Mouse (Mus musculus) induced T-regulatory cell, adult 2 months (primary cell): Measurements from ENCODE around the gene Sfn.
A peak's percentile ranks its signal among the peaks of the same experiment; 100 is the strongest.
"Not testable (repeated sequence)": the region's sequence is repeated elsewhere in the genome, so short reads cannot be mapped to it uniquely, and the experiment has no call there.

Experiments
- DNase-seq: peaks from one replicate; pipeline ENCODE4 v3.0.0-alpha.2; 2012; ENCODE audit warnings: low read depth

Sfn gene

DNA sequence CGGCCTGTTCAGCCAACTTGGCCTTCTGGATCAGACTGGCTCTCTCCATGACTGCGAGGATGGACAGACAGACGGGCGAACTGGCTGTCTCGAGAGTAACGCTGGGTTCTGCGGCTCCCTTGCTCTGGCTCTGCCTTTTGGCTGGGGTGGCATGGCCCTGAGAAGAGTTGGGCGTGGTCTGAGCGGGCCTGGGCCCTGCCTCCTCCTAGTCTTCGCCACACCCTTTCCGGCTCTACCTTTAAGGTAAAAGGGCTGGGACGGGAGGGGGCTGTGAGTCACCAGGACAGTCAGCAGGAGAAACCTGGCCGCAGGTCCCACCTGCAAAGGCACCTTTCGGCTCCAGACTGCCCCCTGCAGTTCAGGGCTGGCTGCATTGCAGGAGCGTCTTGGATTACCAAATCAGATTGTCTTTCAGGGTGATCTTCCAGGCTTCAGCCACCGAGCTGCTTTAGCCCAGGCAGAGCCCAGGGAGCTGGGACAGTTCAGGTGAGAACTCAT lies at the start of gene Sfn:
Sfn (minus strand) TSS at position 448 of the 498 bp plus-strand sequence.
- peak; percentile 86 for DNase-seq

DNA sequence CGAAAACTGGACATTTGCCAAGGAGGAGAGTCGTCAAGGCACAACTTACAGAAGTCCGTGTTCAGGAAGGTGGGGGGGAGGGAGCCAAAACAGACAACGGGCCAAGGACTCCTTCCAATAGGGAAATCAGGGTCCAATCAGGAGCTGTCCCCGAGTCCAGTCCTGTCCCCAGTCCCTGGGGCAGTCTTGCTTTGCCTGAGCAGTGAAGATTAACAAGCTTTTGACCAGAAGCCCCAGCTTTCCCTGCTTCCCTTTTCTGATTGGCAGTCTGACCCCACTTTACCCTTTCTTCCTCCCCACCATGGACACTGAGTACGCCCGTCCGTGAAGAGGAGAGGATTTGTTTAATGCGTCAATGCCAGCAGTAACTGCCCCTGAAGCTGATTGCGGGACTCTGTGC lies 49.5 kb upstream of the Sfn start:
- no peak for DNase-seq

- DNase-seq: peak; percentile 95
Measured at GRCm38 (mm10) chr4:133649989-133650699, 48.2 kb upstream of the Sfn start, which contains the start of gene Zdhhc18. Zdhhc18 (minus strand) TSS chr4:133650154.

GRCm38 (mm10) chr4:133649464-133649863 lies 47.5 kb upstream of the Sfn start:
- DNase-seq: not testable (repeated sequence)

GRCm38 (mm10) chr4:133645680-133646079 lies 43.7 kb upstream of the Sfn start:
- DNase-seq: no peak

GRCm38 (mm10) chr4:133645195-133645594 lies 43.2 kb upstream of the Sfn start:
- DNase-seq: peak; percentile 44

- DNase-seq: no peak
Measured at GRCm38 (mm10) chr4:133634043-133634410, 32.1 kb upstream of the Sfn start.

- DNase-seq: peak; percentile 91
Measured at GRCm38 (mm10) chr4:133633332-133634042, 31.5 kb upstream of the Sfn start.

DNA sequence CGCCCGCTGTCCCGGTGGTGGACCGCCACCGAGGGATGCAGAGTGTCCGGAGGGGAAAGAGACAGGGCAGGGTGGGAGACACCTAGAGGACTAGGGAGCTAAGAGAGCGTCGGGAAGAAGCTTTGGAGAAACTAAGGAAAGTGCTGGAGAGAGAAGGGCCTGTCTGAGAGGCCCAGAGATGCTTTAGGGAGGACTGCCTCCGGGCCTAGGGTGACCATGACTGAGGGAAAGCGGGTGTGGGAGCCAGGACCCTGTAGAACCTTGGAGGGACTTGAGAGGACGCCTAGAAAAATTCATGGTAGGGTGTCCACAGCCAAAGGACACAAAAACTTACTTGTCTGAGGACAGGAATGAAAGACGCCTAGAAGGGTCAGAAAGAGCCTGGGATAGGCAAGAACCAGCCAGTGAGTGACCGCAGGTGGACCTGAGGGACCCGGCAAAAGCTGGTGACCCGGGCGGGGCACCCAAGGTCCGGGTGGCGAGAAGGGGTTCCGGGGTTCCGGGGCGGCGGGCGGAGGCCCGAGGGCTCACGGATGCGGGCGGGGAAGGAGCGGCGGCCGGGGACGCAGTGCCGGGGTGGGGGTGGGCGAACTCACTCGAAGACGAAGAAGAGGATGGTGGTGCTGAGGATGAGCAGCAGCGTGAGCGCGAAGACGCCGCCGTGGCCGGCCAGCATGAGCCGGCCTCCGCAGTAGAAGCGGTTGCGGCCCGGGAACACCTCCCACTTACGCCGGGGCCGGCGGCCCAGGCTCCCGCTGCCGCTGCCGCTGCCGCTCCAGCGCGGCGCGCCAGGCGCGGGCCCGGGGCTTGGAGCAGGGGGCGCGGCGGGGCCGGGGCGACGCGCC lies 30.7 kb upstream of the Sfn start:
- peak; percentile 67 for DNase-seq

DNA sequence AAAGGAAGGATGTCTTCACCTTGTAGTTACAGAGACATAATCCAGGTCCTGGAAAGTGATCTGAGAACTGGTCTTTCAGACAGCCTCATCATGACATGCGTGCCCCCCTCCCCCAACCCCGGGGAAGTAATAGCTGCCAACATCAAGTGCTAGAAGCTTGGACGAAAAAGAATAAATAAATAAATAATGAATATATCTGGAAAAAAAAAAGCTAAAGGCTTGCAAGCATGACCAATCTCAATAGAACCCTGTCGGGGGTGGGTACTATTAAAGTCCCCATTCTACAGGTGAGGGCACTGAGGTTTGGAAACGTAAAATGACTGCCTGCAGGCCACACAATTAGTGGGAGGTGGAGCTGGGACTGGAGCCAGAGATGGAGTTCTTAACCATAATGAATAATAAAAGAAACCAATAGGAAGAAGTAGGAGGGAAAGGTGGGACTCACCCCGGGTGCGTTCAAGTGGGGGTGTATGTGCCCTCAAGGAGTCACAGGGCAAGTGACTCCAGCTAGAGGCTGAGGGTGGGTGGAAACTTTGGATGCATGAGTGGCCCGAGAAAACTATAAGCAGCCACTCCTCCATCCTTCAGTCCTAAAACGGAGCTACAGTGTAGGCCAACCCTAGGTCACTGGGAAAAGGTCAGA lies 29.9 kb upstream of the Sfn start:
- DNase-seq: peak; percentile 70

DNA sequence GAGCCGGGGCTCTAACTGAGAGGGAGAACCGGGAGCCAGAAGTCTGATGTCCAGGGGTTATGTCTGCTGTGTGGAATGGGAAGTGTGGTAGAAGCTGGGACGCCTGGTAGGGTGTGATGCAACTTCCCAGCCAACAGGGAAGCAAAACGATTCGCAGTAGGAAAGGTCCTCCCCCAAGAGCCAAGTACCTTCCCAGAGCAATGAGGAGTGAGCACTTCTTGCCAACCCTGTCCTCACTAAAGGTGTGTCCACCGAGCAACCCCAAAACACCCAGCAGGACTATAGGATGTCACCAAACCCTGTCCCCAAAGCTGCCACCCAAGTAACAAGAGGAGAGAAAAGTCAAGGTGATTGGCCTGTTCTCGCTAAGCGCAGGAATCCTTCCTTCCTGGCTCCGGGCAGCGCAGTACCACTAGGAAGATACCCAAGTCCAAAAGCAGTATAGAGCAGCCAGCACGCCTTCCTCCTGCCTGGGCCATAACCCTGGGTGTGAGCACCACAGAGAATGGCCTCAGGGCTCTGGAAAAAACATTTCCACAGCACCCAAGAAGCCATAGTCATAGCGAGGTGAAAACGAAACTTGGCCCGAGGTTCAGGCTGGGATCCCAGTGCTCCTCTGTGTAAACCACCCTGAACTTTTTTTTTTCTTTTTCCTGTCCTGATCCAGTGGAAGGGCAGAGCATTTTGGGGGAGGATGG lies 29.3 kb upstream of the Sfn start:
- peak; percentile 82 for DNase-seq

- peak; percentile 49 for DNase-seq
Measured at GRCm38 (mm10) chr4:133630326-133630920, 28.5 kb upstream of the Sfn start.

DNA sequence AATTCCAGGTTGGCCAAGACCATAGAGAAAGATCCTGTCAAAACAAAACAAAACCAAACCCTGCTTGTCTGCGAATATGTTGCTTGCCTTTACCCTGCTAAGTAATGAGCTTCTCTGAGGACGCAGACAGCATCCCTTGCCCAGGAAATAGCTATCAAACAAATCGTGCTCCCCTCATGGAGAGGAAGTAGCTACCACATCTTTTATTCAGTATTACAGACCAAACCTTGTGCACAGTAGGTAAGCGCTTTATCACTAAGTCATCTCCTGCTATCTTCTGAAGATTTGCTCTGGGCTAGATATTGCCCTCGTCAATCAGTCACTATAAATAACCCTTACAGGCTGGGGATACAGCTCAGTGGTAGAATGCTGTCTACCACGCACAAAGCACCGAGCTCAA lies 27.2 kb upstream of the Sfn start:
- DNase-seq: peak; percentile 78

DNA sequence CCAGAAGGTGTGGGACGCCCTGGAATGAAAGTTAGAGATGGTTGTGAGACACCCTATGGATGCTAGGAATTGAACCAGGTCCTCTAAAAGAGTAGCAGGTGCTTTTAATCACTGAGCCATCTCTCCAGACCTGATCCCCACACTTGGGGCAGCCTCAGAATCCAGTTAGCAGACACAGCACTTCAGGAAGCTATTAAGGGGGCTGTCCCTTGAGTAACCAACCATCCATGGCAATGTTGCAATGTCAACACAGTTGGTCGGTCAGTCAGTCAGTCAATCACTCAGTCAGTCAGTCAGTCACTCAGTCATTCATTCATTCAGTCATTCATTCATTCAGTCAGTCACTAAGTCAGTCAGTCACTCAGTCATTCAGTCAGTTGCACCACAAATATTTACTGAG lies 26.5 kb upstream of the Sfn start:
- DNase-seq: peak; percentile 54

GRCm38 (mm10) chr4:133627039-133627438 lies 25.1 kb upstream of the Sfn start:
- no peak for DNase-seq

DNA sequence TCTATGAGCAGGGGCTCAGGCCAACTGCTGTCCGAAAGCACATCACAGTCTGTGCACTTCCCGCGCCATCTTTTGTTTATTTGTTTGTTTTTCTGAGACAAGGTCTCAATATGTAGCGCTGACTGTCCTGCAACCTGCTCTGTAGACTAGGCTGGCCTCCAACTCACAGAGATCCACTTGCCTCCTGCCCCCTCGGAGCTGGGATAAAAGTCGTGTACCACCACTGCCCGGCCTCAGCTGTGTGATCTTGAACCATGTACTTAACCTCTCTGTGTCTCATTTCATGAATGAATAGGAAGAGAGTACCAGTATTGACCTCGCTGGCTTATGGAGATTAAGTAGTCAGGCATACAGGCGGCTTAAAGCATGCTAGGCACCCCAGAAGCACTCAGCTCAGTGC lies 24.7 kb upstream of the Sfn start:
- DNase-seq: no peak

DNA sequence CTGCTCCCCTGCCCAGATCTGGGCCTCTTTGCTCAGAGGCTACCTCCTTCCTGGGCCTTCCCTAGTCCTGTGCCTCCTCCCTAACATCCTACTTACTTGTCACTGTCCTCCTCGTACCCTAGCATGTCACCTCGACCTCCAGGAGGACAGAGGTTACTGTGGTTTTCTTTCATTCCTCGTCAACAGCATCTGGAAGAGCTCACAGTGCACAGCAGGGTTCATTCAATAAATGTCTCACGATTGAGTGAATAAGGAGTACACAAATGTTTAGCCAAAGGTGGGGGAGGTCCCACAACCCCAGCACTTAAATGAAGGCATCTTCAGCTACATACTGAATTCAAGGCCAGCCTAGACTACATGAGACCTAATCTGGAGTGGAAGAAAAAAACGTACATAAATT lies 24.3 kb upstream of the Sfn start:
- DNase-seq: no peak

GRCm38 (mm10) chr4:133625621-133626071 lies 23.7 kb upstream of the Sfn start:
- peak; percentile 93 for DNase-seq

DNA sequence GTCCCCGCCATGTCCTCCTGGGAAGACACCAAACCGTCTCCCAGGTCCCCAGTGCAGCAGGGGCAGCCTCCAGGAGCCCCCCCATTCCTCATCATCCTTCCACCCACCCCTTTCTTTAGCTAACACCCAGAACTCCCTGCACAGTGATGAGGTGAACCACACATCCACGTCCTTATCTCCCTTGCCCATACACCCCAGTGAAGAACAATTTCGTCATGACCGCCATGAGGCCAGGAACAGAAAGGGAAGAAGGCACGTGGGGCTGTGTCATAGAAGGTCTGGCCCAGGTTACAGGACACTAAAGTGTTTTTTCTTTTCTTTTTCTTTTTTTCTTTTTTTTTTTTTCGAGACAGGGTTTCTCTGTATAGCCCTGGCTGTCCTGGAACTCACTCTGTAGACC lies 22.9 kb upstream of the Sfn start:
- peak; percentile 72 for DNase-seq

DNA sequence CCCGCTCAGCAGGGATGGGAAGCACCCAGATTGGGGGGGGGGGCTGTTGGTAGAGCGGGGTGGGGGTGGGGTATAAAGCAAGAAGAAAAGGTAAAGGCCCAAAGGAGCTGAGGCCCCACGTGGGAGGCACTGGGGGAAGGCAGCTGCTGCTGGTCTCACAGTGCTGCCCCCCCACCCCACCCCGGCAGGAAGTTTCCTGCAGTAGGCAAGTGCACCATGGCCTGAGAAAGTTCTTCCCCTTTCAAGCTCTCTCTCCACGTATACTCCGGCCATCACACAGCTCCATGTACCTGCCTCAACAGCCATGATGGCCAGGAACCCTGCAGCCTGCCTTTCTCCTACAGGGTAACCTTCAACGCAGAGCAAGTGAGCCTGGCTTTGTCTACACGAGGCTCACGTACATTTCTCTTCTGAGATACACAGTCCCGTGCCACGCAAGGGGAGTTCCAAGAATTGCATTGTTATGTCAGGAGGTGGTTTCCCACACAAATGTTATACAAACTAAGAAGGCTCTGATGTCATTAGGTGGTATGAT lies 20.3 kb upstream of the Sfn start:
- peak; percentile 95 for DNase-seq

GRCm38 (mm10) chr4:133620668-133621067 lies 18.7 kb upstream of the Sfn start:
- DNase-seq: peak; percentile 92
